Mouse (Mus musculus): Measurements from ENCODE around the gene Gm21988. TPM values are rescaled to one million over a fixed set of nuclear protein-coding genes. Genes with fewer than 3 reads are reported as not detected.

Gm21988 gene
- polyA plus RNA-seq, 1 experiment from 2014 or later = 14.6 TPM

GRCm38 (mm10) chr11:70232546-70232945 lies 7.1 kb downstream of the Gm21988 start:
- H3K9ac ChIP-seq (replicated peaks; ENCODE audit: low read depth, low read length) = peak overlapping the region; percentile 61
- WGBS = 6% methylated on average over 8 of the region's 10 CpGs

GRCm38 (mm10) chr11:70230239-70230727 lies 9.3 kb downstream of the Gm21988 start:
- Histone ChIP-seq H3K4me2 (ENCODE audit: low read length) (peak overlapping the region; percentile 35), H3K27ac (ENCODE audit: low read length) (no peak overlapping the region), H3K9ac (replicated peaks; ENCODE audit: low read depth, low read length) (peak overlapping the region; percentile 39; the same call in 1 of the 2 replicates), H3K4me3 (replicated peaks; ENCODE audit: low read length) (peak overlapping the region; percentile 18), H3K4me1 (replicated peaks; ENCODE audit: control insufficient read depth, insufficient read depth, low read length) (peaks cover 41% of the 10 kb centered on the region), H3K36me3 (ENCODE audit: control insufficient read depth, insufficient read depth) (peaks cover 4% of the 10 kb centered on the region; the same call in 1 of the 2 replicates), H3K9me3 (ENCODE audit: control insufficient read depth, low read length) (no peaks in the 10 kb centered on the region), H3K27me3 (replicated peaks; ENCODE audit: control insufficient read depth, insufficient read depth, low read length) (peaks cover 28% of the 10 kb centered on the region)
- under 1% methylated on average over 32 of the region's 32 CpGs for WGBS
- ATAC-seq = peak; percentile 26; the same call in 1 of the 2 replicates

More at GRCm38 (mm10) chr11:70232546-70232945, 7.1 kb downstream of the Gm21988 start:
- Histone ChIP-seq H3K36me3 (ENCODE audit: control insufficient read depth, insufficient read depth) (peaks cover 4% of the 10 kb centered on the region; the same call in 1 of the 2 replicates), H3K9me3 (ENCODE audit: control insufficient read depth, low read length) (no peaks in the 10 kb centered on the region), H3K4me2 (ENCODE audit: low read length) (peak overlapping the region; percentile 54), H3K27ac (ENCODE audit: low read length) (no peak overlapping the region), H3K4me1 (replicated peaks; ENCODE audit: control insufficient read depth, insufficient read depth, low read length) (peaks cover 36% of the 10 kb centered on the region), H3K27me3 (replicated peaks; ENCODE audit: control insufficient read depth, insufficient read depth, low read length) (peaks cover 26% of the 10 kb centered on the region), H3K4me3 (replicated peaks; ENCODE audit: low read length) (peak overlapping the region; percentile 46)
- ATAC-seq = no peak

GRCm38 (mm10) chr11:70229260-70230010 lies 10.2 kb downstream of the Gm21988 start, which contains the start of gene Bcl6b:
Gene Bcl6b, minus strand, starts transcription at chr11:70229798.
- 2% methylated on average over 39 of the region's 39 CpGs for WGBS
- Histone ChIP-seq H3K4me1 (replicated peaks; ENCODE audit: control insufficient read depth, insufficient read depth, low read length) (peaks cover 41% of the 10 kb centered on the region), H3K4me3 (replicated peaks; ENCODE audit: low read length) (peak within 1 kb of the TSS; percentile 34), H3K27me3 (replicated peaks; ENCODE audit: control insufficient read depth, insufficient read depth, low read length) (peaks cover 28% of the 10 kb centered on the region), H3K4me2 (ENCODE audit: low read length) (peak within 1 kb of the TSS; percentile 53), H3K27ac (ENCODE audit: low read length) (no peak within 1 kb of the TSS), H3K9ac (replicated peaks; ENCODE audit: low read depth, low read length) (peak within 1 kb of the TSS; percentile 39), H3K36me3 (ENCODE audit: control insufficient read depth, insufficient read depth) (no peaks in the 10 kb centered on the region), H3K9me3 (ENCODE audit: control insufficient read depth, low read length) (no peaks in the 10 kb centered on the region)
- peak; percentile 2; the same call in 1 of the 2 replicates for ATAC-seq

- peak overlapping the region; percentile 53 for H3K4me2 ChIP-seq (ENCODE audit: low read length)
- H3K9me3 ChIP-seq (ENCODE audit: control insufficient read depth, low read length) = no peaks in the 10 kb centered on the region
- peaks cover 28% of the 10 kb centered on the region for H3K27me3 ChIP-seq (replicated peaks; ENCODE audit: control insufficient read depth, insufficient read depth, low read length)
- ATAC-seq = peak; percentile 47
- peaks cover 41% of the 10 kb centered on the region for H3K4me1 ChIP-seq (replicated peaks; ENCODE audit: control insufficient read depth, insufficient read depth, low read length)
- under 1% methylated on average over 19 of the region's 19 CpGs for WGBS
- H3K27ac ChIP-seq (ENCODE audit: low read length) = no peak overlapping the region
- H3K36me3 ChIP-seq (ENCODE audit: control insufficient read depth, insufficient read depth) = no peaks in the 10 kb centered on the region
- H3K9ac ChIP-seq (replicated peaks; ENCODE audit: low read depth, low read length) = peak overlapping the region; percentile 14; the same call in 1 of the 2 replicates
- peak overlapping the region; percentile 34 for H3K4me3 ChIP-seq (replicated peaks; ENCODE audit: low read length)
These were observed 10.8 kb downstream of the Gm21988 start for GRCm38 (mm10) chr11:70228828-70229227.

GRCm38 (mm10) chr11:70227661-70228245 lies 11.9 kb downstream of the Gm21988 start:
- no peak for ATAC-seq
- Histone ChIP-seq H3K36me3 (ENCODE audit: control insufficient read depth, insufficient read depth) (no peaks in the 10 kb centered on the region), H3K4me3 (replicated peaks; ENCODE audit: low read length) (no peak overlapping the region), H3K4me1 (replicated peaks; ENCODE audit: control insufficient read depth, insufficient read depth, low read length) (peaks cover 36% of the 10 kb centered on the region), H3K9me3 (ENCODE audit: control insufficient read depth, low read length) (no peaks in the 10 kb centered on the region), H3K9ac (replicated peaks; ENCODE audit: low read depth, low read length) (no peak overlapping the region), H3K27ac (ENCODE audit: low read length) (no peak overlapping the region), H3K4me2 (ENCODE audit: low read length) (peak overlapping the region; percentile 59; the same call in 1 of the 2 replicates), H3K27me3 (replicated peaks; ENCODE audit: control insufficient read depth, insufficient read depth, low read length) (peaks cover 28% of the 10 kb centered on the region)
- WGBS = 79% methylated on average over 4 of the region's 4 CpGs

- Histone ChIP-seq H3K27ac (ENCODE audit: low read length) (peak overlapping the region; percentile 34; the same call in 1 of the 2 replicates), H3K36me3 (ENCODE audit: control insufficient read depth, insufficient read depth) (no peaks in the 10 kb centered on the region), H3K9me3 (ENCODE audit: control insufficient read depth, low read length) (no peaks in the 10 kb centered on the region), H3K4me3 (replicated peaks; ENCODE audit: low read length) (peak overlapping the region; percentile 35), H3K4me1 (replicated peaks; ENCODE audit: control insufficient read depth, insufficient read depth, low read length) (peaks cover 37% of the 10 kb centered on the region), H3K4me2 (ENCODE audit: low read length) (peak overlapping the region; percentile 59), H3K27me3 (replicated peaks; ENCODE audit: control insufficient read depth, insufficient read depth, low read length) (peaks cover 28% of the 10 kb centered on the region), H3K9ac (replicated peaks; ENCODE audit: low read depth, low read length) (peak overlapping the region; percentile 50; the same call in 1 of the 2 replicates)
- 22% methylated on average over 5 of the region's 5 CpGs for WGBS
- peak; percentile 47 for ATAC-seq
These were observed 12.5 kb downstream of the Gm21988 start for GRCm38 (mm10) chr11:70227126-70227525.

- WGBS = 5% methylated on average over 18 of the region's 18 CpGs
- no peaks in the 10 kb centered on the region for H3K9me3 ChIP-seq (ENCODE audit: control insufficient read depth, low read length)
- H3K9ac ChIP-seq (replicated peaks; ENCODE audit: low read depth, low read length) = peak overlapping the region; percentile 50
- peaks cover 43% of the 10 kb centered on the region for H3K4me1 ChIP-seq (replicated peaks; ENCODE audit: control insufficient read depth, insufficient read depth, low read length)
- H3K4me3 ChIP-seq (replicated peaks; ENCODE audit: low read length) = peak overlapping the region; percentile 35
- no peak for ATAC-seq
- no peaks in the 10 kb centered on the region for H3K36me3 ChIP-seq (ENCODE audit: control insufficient read depth, insufficient read depth)
- peaks cover 28% of the 10 kb centered on the region for H3K27me3 ChIP-seq (replicated peaks; ENCODE audit: control insufficient read depth, insufficient read depth, low read length)
- H3K4me2 ChIP-seq (ENCODE audit: low read length) = peak overlapping the region; percentile 59
- no peak overlapping the region for H3K27ac ChIP-seq (ENCODE audit: low read length)
These were observed 13.1 kb downstream of the Gm21988 start for GRCm38 (mm10) chr11:70226602-70226890.

GRCm38 (mm10) chr11:70225798-70226601 lies 13.6 kb downstream of the Gm21988 start:
- no peaks in the 10 kb centered on the region for H3K36me3 ChIP-seq (ENCODE audit: control insufficient read depth, insufficient read depth)
- ATAC-seq = no peak
- peaks cover 45% of the 10 kb centered on the region for H3K4me1 ChIP-seq (replicated peaks; ENCODE audit: control insufficient read depth, insufficient read depth, low read length)
- no peak overlapping the region for H3K27ac ChIP-seq (ENCODE audit: low read length)
- peak overlapping the region; percentile 50 for H3K9ac ChIP-seq (replicated peaks; ENCODE audit: low read depth, low read length)
- H3K4me2 ChIP-seq (ENCODE audit: low read length) = peak overlapping the region; percentile 59
- 20% methylated on average over 27 of the region's 27 CpGs for WGBS
- H3K9me3 ChIP-seq (ENCODE audit: control insufficient read depth, low read length) = no peaks in the 10 kb centered on the region
- peaks cover 28% of the 10 kb centered on the region for H3K27me3 ChIP-seq (replicated peaks; ENCODE audit: control insufficient read depth, insufficient read depth, low read length)
- H3K4me3 ChIP-seq (replicated peaks; ENCODE audit: low read length) = peak overlapping the region; percentile 35
